Mouse (Mus musculus): ENCODE results near the gene Cfap54. TPM values are rescaled to one million over a fixed set of nuclear protein-coding genes. Genes with fewer than 3 reads are reported as not detected.

Gene Cfap54
- polyA plus RNA-seq, 1 experiment from 2014 or later: not detected

- Histone ChIP-seq H3K4me3 (ENCODE audit: low read depth, low read length) (no peak overlapping the region), H3K9ac (ENCODE audit: low read length) (no peak overlapping the region), H3K27ac (replicated peaks) (no peak overlapping the region), H3K27me3 (ENCODE audit: control insufficient read depth, insufficient read depth, low read length) (no peaks in the 10 kb centered on the region), H3K36me3 (ENCODE audit: control insufficient read depth, insufficient read depth, low read length) (no peaks in the 10 kb centered on the region), H3K9me3 (ENCODE audit: control insufficient read depth, low read length) (no peaks in the 10 kb centered on the region), H3K4me1 (replicated peaks; ENCODE audit: control insufficient read depth, insufficient read depth) (no peaks in the 10 kb centered on the region), H3K4me2 (replicated peaks; ENCODE audit: low read depth) (no peak overlapping the region)
- no peak for DNase-seq (ENCODE audit: low spot score)
- no peak for ATAC-seq (ENCODE audit: low FRiP score, low TSS enrichment)
- WGBS: 63% methylated on average over 4 of the region's 4 CpGs
- TF ChIP-seq EP300 (optimal IDR thresholded peaks at IDR 0.05) (no peak), CTCF (IDR thresholded peaks at IDR 0.05; ENCODE audit: low read depth) (no peak)
Measured at GRCm38 (mm10) chr10:93095827-93096226, 14.4 kb upstream of the Cfap54 start.

DNA sequence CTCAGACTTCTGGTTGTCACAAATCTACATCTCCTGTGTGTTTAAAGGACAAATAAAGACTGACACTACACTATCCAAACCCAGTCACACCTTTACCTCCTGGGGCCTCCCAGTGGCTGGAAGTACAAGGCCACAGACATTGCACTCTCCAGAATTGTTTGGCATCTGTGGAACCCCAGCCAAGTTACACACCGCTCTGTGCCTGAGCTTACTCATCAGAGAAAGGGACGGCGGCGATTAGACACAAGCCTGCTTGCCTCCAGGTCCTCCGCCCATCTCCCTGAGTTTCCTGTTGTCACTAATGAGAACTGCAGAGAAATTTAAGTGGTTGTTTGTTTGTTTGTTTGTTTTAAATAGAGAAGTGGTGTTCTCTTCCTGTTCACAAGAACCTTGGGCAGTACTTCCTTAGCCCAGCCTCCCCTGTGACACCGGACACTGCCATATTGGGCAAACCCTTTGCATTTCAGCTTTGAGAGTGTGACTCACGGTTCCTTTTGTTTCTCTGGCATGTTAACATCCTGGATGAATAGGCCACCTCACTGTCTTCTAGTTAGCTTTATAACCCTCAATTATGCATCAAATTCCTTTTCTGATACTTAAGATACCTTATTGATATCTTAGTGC is 13.7 kb upstream of the Cfap54 start:
- H3K27ac ChIP-seq (replicated peaks): no peak overlapping the region
- no peaks in the 10 kb centered on the region for H3K27me3 ChIP-seq (ENCODE audit: control insufficient read depth, insufficient read depth, low read length)
- H3K4me3 ChIP-seq (ENCODE audit: low read depth, low read length): no peak overlapping the region
- H3K4me1 ChIP-seq (replicated peaks; ENCODE audit: control insufficient read depth, insufficient read depth): no peaks in the 10 kb centered on the region
- H3K36me3 ChIP-seq (ENCODE audit: control insufficient read depth, insufficient read depth, low read length): no peaks in the 10 kb centered on the region
- WGBS: 56% methylated on average over 7 of the region's 7 CpGs
- TF ChIP-seq CTCF (IDR thresholded peaks at IDR 0.05; ENCODE audit: low read depth) (no peak), EP300 (optimal IDR thresholded peaks at IDR 0.05) (no peak)
- DNase-seq (ENCODE audit: low spot score) (no peak), ATAC-seq (ENCODE audit: low FRiP score, low TSS enrichment) (peak; percentile 35; the same call in 1 of the 2 replicates)
- H3K9me3 ChIP-seq (ENCODE audit: control insufficient read depth, low read length): no peaks in the 10 kb centered on the region
- H3K4me2 ChIP-seq (replicated peaks; ENCODE audit: low read depth): no peak overlapping the region
- H3K9ac ChIP-seq (ENCODE audit: low read length): no peak overlapping the region

DNA sequence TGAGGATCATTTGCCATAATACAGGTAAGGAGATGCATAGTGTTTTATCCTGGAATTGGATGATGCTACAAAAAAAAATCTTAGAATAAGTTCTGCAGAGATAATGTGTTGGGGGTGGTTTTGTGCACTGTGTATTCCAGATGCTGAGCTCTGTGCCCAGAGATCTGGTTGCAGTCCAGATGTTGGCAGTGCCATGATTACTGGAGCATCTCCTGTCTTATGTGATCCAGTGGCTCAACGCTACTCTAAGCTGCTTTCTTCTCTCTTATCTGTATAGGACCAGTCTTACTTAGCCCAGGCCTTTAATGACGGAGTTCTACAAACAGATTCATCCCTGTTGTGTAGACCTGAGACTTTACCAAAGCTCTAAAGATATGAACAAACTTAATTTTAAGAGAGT is 10.5 kb upstream of the Cfap54 start:
- 86% methylated on average over 2 of the region's 2 CpGs for whole genome bisulfite sequencing
- TF ChIP-seq EP300 (optimal IDR thresholded peaks at IDR 0.05): no peak
- TF ChIP-seq CTCF (IDR thresholded peaks at IDR 0.05; ENCODE audit: low read depth): no peak

GRCm38 (mm10) chr10:93090241-93090640 is 8.8 kb upstream of the Cfap54 start:
- WGBS: 67% methylated on average over 6 of the region's 6 CpGs
- TF ChIP-seq EP300 (optimal IDR thresholded peaks at IDR 0.05) (no peak), CTCF (IDR thresholded peaks at IDR 0.05; ENCODE audit: low read depth) (no peak)
- H3K36me3 ChIP-seq (ENCODE audit: control insufficient read depth, insufficient read depth, low read length): no peaks in the 10 kb centered on the region

More for the DNA sequence above, 10.5 kb upstream of the Cfap54 start:
- no peaks in the 10 kb centered on the region for H3K9me3 ChIP-seq (ENCODE audit: control insufficient read depth, low read length)
- H3K9ac ChIP-seq (ENCODE audit: low read length): no peak overlapping the region
- no peak overlapping the region for H3K27ac ChIP-seq (replicated peaks)
- H3K36me3 ChIP-seq (ENCODE audit: control insufficient read depth, insufficient read depth, low read length): no peaks in the 10 kb centered on the region
- H3K4me3 ChIP-seq (ENCODE audit: low read depth, low read length): no peak overlapping the region
- no peaks in the 10 kb centered on the region for H3K27me3 ChIP-seq (ENCODE audit: control insufficient read depth, insufficient read depth, low read length)
- H3K4me2 ChIP-seq (replicated peaks; ENCODE audit: low read depth): no peak overlapping the region
- no peaks in the 10 kb centered on the region for H3K4me1 ChIP-seq (replicated peaks; ENCODE audit: control insufficient read depth, insufficient read depth)
- ATAC-seq (ENCODE audit: low FRiP score, low TSS enrichment) (no peak), DNase-seq (ENCODE audit: low spot score) (no peak)

GRCm38 (mm10) chr10:93088396-93089048 is 7.1 kb upstream of the Cfap54 start:
- DNase-seq (ENCODE audit: low spot score): no peak

More at GRCm38 (mm10) chr10:93090241-93090640, 8.8 kb upstream of the Cfap54 start:
- Histone ChIP-seq H3K9ac (ENCODE audit: low read length) (no peak overlapping the region), H3K4me1 (replicated peaks; ENCODE audit: control insufficient read depth, insufficient read depth) (no peaks in the 10 kb centered on the region), H3K27ac (replicated peaks) (no peak overlapping the region), H3K4me3 (ENCODE audit: low read depth, low read length) (no peak overlapping the region), H3K4me2 (replicated peaks; ENCODE audit: low read depth) (no peak overlapping the region), H3K9me3 (ENCODE audit: control insufficient read depth, low read length) (no peaks in the 10 kb centered on the region), H3K27me3 (ENCODE audit: control insufficient read depth, insufficient read depth, low read length) (no peaks in the 10 kb centered on the region)
- no peak for DNase-seq (ENCODE audit: low spot score)
- no peak for ATAC-seq (ENCODE audit: low FRiP score, low TSS enrichment)

DNA sequence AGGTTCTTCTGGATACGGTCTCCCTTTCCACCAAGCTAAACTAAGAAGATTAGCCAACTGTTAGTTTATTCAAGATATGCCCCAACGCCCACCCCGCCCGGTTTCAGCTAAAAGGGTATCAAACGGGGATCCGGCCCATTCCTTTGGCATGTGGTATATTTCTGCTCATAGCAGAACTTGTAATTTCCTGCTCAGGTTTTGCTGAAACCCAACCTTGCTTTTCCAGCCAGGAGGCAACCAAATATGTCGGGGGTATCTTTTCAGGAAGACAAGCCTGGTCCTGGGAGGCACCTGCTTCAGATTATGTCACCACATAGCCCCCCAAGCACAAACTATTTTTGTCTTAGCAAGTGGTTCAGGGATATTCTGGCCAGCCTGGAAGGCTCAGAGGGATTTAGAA is 6.1 kb upstream of the Cfap54 start:
- no peaks in the 10 kb centered on the region for H3K27me3 ChIP-seq (ENCODE audit: control insufficient read depth, insufficient read depth, low read length)
- H3K4me3 ChIP-seq (ENCODE audit: low read depth, low read length): no peak overlapping the region
- TF ChIP-seq CTCF (IDR thresholded peaks at IDR 0.05; ENCODE audit: low read depth): no peak
- no peak for TF ChIP-seq EP300 (optimal IDR thresholded peaks at IDR 0.05)
- no peaks in the 10 kb centered on the region for H3K36me3 ChIP-seq (ENCODE audit: control insufficient read depth, insufficient read depth, low read length)
- DNase-seq (ENCODE audit: low spot score) (no peak), ATAC-seq (ENCODE audit: low FRiP score, low TSS enrichment) (no peak)
- no peak overlapping the region for H3K4me2 ChIP-seq (replicated peaks; ENCODE audit: low read depth)
- H3K9me3 ChIP-seq (ENCODE audit: control insufficient read depth, low read length): no peaks in the 10 kb centered on the region
- no peak overlapping the region for H3K9ac ChIP-seq (ENCODE audit: low read length)
- H3K27ac ChIP-seq (replicated peaks): no peak overlapping the region
- WGBS: 72% methylated on average over 7 of the region's 7 CpGs
- no peaks in the 10 kb centered on the region for H3K4me1 ChIP-seq (replicated peaks; ENCODE audit: control insufficient read depth, insufficient read depth)

More at GRCm38 (mm10) chr10:93088396-93089048, 7.1 kb upstream of the Cfap54 start:
- Histone ChIP-seq H3K4me1 (replicated peaks; ENCODE audit: control insufficient read depth, insufficient read depth) (no peaks in the 10 kb centered on the region), H3K27me3 (ENCODE audit: control insufficient read depth, insufficient read depth, low read length) (no peaks in the 10 kb centered on the region), H3K4me2 (replicated peaks; ENCODE audit: low read depth) (no peak overlapping the region), H3K4me3 (ENCODE audit: low read depth, low read length) (no peak overlapping the region), H3K9me3 (ENCODE audit: control insufficient read depth, low read length) (no peaks in the 10 kb centered on the region), H3K9ac (ENCODE audit: low read length) (no peak overlapping the region), H3K27ac (replicated peaks) (no peak overlapping the region), H3K36me3 (ENCODE audit: control insufficient read depth, insufficient read depth, low read length) (no peaks in the 10 kb centered on the region)
- no peak for ATAC-seq (ENCODE audit: low FRiP score, low TSS enrichment)
- 65% methylated on average over 11 of the region's 11 CpGs for WGBS
- TF ChIP-seq EP300 (optimal IDR thresholded peaks at IDR 0.05): no peak
- no peak for TF ChIP-seq CTCF (IDR thresholded peaks at IDR 0.05; ENCODE audit: low read depth)

Measured in stomach, postnatal 0 days (tissue).